Mouse (Mus musculus): ENCODE data around the gene Fermt3.
"Not testable (repeated sequence)": the region's sequence is repeated elsewhere in the genome, so short reads cannot be mapped to it uniquely, and the experiment has no call there.

Gene Fermt3

GRCm38 (mm10) chr19:7019191-7019590 is at the start of gene Fermt3:
TSS of gene Fermt3 (minus strand) at chr19:7019469.
- no peak for DNase-seq

- peak; percentile 80 to 91 for DNase-seq
These were observed 48.9 kb upstream of the Fermt3 start for GRCm38 (mm10) chr19:7068136-7068535.

- no peak for DNase-seq
These were observed 48.2 kb upstream of the Fermt3 start for GRCm38 (mm10) chr19:7067344-7068050.

- no peak for DNase-seq
These were observed 47.6 kb upstream of the Fermt3 start for GRCm38 (mm10) chr19:7066828-7067342.

- DNase-seq, result no peak
These were observed 47.0 kb upstream of the Fermt3 start for GRCm38 (mm10) chr19:7066034-7066827.

- DNase-seq, result peak; percentile 87 to 91
These were observed 45.3 kb upstream of the Fermt3 start for GRCm38 (mm10) chr19:7064571-7064970.

GRCm38 (mm10) chr19:7062916-7063315 is 43.6 kb upstream of the Fermt3 start:
- no peak for DNase-seq

GRCm38 (mm10) chr19:7062110-7062509 is 42.8 kb upstream of the Fermt3 start:
- DNase-seq, result no peak

- no peak for DNase-seq
These were observed 39.3 kb upstream of the Fermt3 start for GRCm38 (mm10) chr19:7058541-7058940.

GRCm38 (mm10) chr19:7057722-7058207 is 38.5 kb upstream of the Fermt3 start:
- DNase-seq, result peak; percentile 77 to 90

- DNase-seq, result peak in 1 of 2 experiments; percentile 52
These were observed 38.0 kb upstream of the Fermt3 start for GRCm38 (mm10) chr19:7057126-7057721.

GRCm38 (mm10) chr19:7056248-7057087 is 37.2 kb upstream of the Fermt3 start, which contains the start of gene Macrod1:
TSS of gene Macrod1 (plus strand) at chr19:7056810.
- peak; percentile 79 to 83 for DNase-seq

GRCm38 (mm10) chr19:7055173-7055572 is 35.9 kb upstream of the Fermt3 start:
- no peak for DNase-seq

GRCm38 (mm10) chr19:7054772-7055171 is 35.5 kb upstream of the Fermt3 start:
- DNase-seq, result no peak

GRCm38 (mm10) chr19:7053382-7053781 is 34.1 kb upstream of the Fermt3 start:
- not testable (repeated sequence) for DNase-seq

- DNase-seq, result no peak
These were observed 25.4 kb upstream of the Fermt3 start for GRCm38 (mm10) chr19:7044706-7045105.

- DNase-seq, result no peak
These were observed 25.0 kb upstream of the Fermt3 start for GRCm38 (mm10) chr19:7044279-7044678.

- DNase-seq, result no peak
These were observed 21.9 kb upstream of the Fermt3 start for GRCm38 (mm10) chr19:7041171-7041570.

GRCm38 (mm10) chr19:7040637-7041130 is 21.4 kb upstream of the Fermt3 start:
- no peak for DNase-seq

- peak; percentile 97 to 100 for DNase-seq
These were observed 20.8 kb upstream of the Fermt3 start, which contains the start of gene Stip1 for GRCm38 (mm10) chr19:7039841-7040636. TSS of gene Stip1 (minus strand) at chr19:7039967.

All from cerebellum, adult 18-20 months (tissue).